Mouse (Mus musculus) C2C12 (cell line): Measurements from ENCODE around the gene Xlr5c.

ENCODE experiments used
- CEBPB ChIP-seq: IDR thresholded peaks from one replicate; pipeline ENCODE4 v1.6.1; 2011; ENCODE audit warnings: low read depth, mild to moderate bottlenecking, control low read depth, moderate library complexity
- CTCF ChIP-seq: IDR thresholded peaks from one replicate; pipeline ENCODE4 v1.5.1; 2011; ENCODE audit not compliant: control insufficient read depth, insufficient read depth, insufficient read length
- MAX ChIP-seq: IDR thresholded peaks from one replicate; pipeline ENCODE4 v1.6.1; 2011; ENCODE audit warnings: mild to moderate bottlenecking, control low read depth
- MYOD1 ChIP-seq: IDR thresholded peaks from one replicate; pipeline ENCODE4 v1.6.1; 2011; ENCODE audit warnings: low read depth; ENCODE audit not compliant: control insufficient read depth, insufficient read length
- MYOG ChIP-seq: IDR thresholded peaks from one replicate; pipeline ENCODE4 v1.6.1; 2011; ENCODE audit not compliant: control insufficient read depth, insufficient read length; ENCODE audit errors: extremely low read depth
- USF1 ChIP-seq: IDR thresholded peaks from one replicate; pipeline ENCODE4 v1.6.1; 2011; ENCODE audit warnings: low read depth, mild to moderate bottlenecking, control low read depth, moderate library complexity

GRCm38 (mm10) chrX:73341473-73341872 is 48.7 kb upstream of the Xlr5c start:
- TF ChIP-seq CTCF (no peak), CEBPB (no peak), MYOD1 (no peak), USF1 (no peak), MYOG (no peak), MAX (no peak)
